Mouse (Mus musculus) ES-Bruce4 (cell line): ENCODE measurements at regions not wholly inside any gene's neighbourhood (a gene's known extent, or its start where the extent isn't known, plus 50 kb on each side); places are given as distances from the start of the nearest gene placed in this dataset.
A peak's percentile ranks its signal among the peaks of the same experiment; 100 is the strongest.

ENCODE experiments used
- H3K27ac ChIP-seq: 2 replicates; pipeline ENCODE4 v1.5.1; 2012; ENCODE audit warnings: low read length, inconsistent platforms; ENCODE audit not compliant: insufficient read depth
- H3K27me3 ChIP-seq: 2 replicates; pipeline ENCODE4 v1.6.1; 2012; ENCODE audit warnings: mild to moderate bottlenecking, low read length, inconsistent platforms; ENCODE audit not compliant: control insufficient read depth, poor library complexity, insufficient read depth, severe bottlenecking
- H3K36me3 ChIP-seq: 2 replicates; pipeline ENCODE4 v1.6.1; 2012; ENCODE audit warnings: inconsistent platforms, mild to moderate bottlenecking, low read length, moderate library complexity; ENCODE audit not compliant: control insufficient read depth, poor library complexity, insufficient read depth, severe bottlenecking
- H3K4me1 ChIP-seq: one replicate; pipeline ENCODE4 v1.8.1; 2011; ENCODE audit warnings: low read length; ENCODE audit not compliant: control insufficient read depth, insufficient read depth
- H3K4me3 ChIP-seq: 2 replicates; pipeline ENCODE4 v1.5.1; 2011; ENCODE audit warnings: low read depth, mild to moderate bottlenecking, low read length
- H3K9ac ChIP-seq: 2 replicates; pipeline ENCODE4 v1.6.1; 2012; ENCODE audit warnings: low read depth, mild to moderate bottlenecking, inconsistent platforms; ENCODE audit not compliant: poor library complexity, severe bottlenecking
- H3K9me3 ChIP-seq: replicated peaks from 2 replicates; pipeline ENCODE4 v1.6.1; 2012; ENCODE audit warnings: mild to moderate bottlenecking, low read length, inconsistent platforms; ENCODE audit not compliant: control insufficient read depth, poor library complexity, insufficient read depth, severe bottlenecking
- CTCF ChIP-seq: IDR thresholded peaks from one replicate; pipeline ENCODE4 v1.8.1; 2011; ENCODE audit warnings: low read depth, low read length
- EP300 ChIP-seq: IDR thresholded peaks from 2 replicates; pipeline ENCODE4 v1.6.1; 2011; ENCODE audit warnings: low read depth, low read length; ENCODE audit not compliant: insufficient read depth
- POLR2A ChIP-seq: IDR thresholded peaks from one replicate; pipeline ENCODE4 v1.8.1; 2011; ENCODE audit warnings: low read length; ENCODE audit not compliant: insufficient read depth

GRCm38 (mm10) chr3:117440294-117440693 is 79.6 kb upstream of the Plppr4 start:
- Histone ChIP-seq H3K9me3 (no peaks in the 10 kb centered on the region), H3K4me3 (no peak overlapping the region), H3K36me3 (no peaks in the 10 kb centered on the region), H3K27me3 (no peaks in the 10 kb centered on the region), H3K9ac (no peak overlapping the region), H3K27ac (no peak overlapping the region), H3K4me1 (no peaks in the 10 kb centered on the region)
- no peak for TF ChIP-seq EP300
- no peak for TF ChIP-seq POLR2A
- no peak for TF ChIP-seq CTCF

- no peaks in the 10 kb centered on the region for H3K27me3 ChIP-seq
- no peaks in the 10 kb centered on the region for H3K9me3 ChIP-seq
- no peak for TF ChIP-seq POLR2A
- TF ChIP-seq EP300: no peak
- peak; percentile 49 for TF ChIP-seq CTCF
- no peak overlapping the region for H3K4me3 ChIP-seq
- H3K4me1 ChIP-seq: no peaks in the 10 kb centered on the region
- H3K36me3 ChIP-seq: no peaks in the 10 kb centered on the region
- H3K9ac ChIP-seq: no peak overlapping the region
- no peak overlapping the region for H3K27ac ChIP-seq
Measured at GRCm38 (mm10) chr3:117438473-117439114, 77.9 kb upstream of the Plppr4 start.

- Histone ChIP-seq H3K4me3 (no peak overlapping the region), H3K9me3 (no peaks in the 10 kb centered on the region), H3K27me3 (no peaks in the 10 kb centered on the region), H3K9ac (no peak overlapping the region), H3K4me1 (no peaks in the 10 kb centered on the region), H3K36me3 (no peaks in the 10 kb centered on the region), H3K27ac (no peak overlapping the region)
- TF ChIP-seq POLR2A (no peak), EP300 (no peak), CTCF (no peak)
Measured at GRCm38 (mm10) chr3:117424526-117424925, 63.9 kb upstream of the Plppr4 start.

- Histone ChIP-seq H3K27me3 (no peaks in the 10 kb centered on the region), H3K4me3 (no peak overlapping the region), H3K27ac (no peak overlapping the region), H3K9ac (no peak overlapping the region), H3K36me3 (no peaks in the 10 kb centered on the region), H3K9me3 (no peaks in the 10 kb centered on the region), H3K4me1 (no peaks in the 10 kb centered on the region)
- TF ChIP-seq CTCF (no peak), POLR2A (no peak), EP300 (no peak)
Measured at GRCm38 (mm10) chr3:117412896-117413747, 52.4 kb upstream of the Plppr4 start.
